Mouse (Mus musculus) stomach, postnatal 0 days (tissue): ENCODE measurements at regions not wholly inside any gene's neighbourhood (a gene's known extent, or its start where the extent isn't known, plus 50 kb on each side); places are given as distances from the start of the nearest gene placed in this dataset.

Source experiments
- CTCF ChIP-seq: IDR thresholded peaks from 2 replicates; pipeline ENCODE4 v1.5.1; 2016; ENCODE audit warnings: antibody characterized with exemption, low read depth, mild to moderate bottlenecking, moderate library complexity
- EP300 ChIP-seq: optimal IDR thresholded peaks from 2 replicates; pipeline ENCODE3; 2016; ENCODE audit warnings: antibody characterized with exemption

DNA sequence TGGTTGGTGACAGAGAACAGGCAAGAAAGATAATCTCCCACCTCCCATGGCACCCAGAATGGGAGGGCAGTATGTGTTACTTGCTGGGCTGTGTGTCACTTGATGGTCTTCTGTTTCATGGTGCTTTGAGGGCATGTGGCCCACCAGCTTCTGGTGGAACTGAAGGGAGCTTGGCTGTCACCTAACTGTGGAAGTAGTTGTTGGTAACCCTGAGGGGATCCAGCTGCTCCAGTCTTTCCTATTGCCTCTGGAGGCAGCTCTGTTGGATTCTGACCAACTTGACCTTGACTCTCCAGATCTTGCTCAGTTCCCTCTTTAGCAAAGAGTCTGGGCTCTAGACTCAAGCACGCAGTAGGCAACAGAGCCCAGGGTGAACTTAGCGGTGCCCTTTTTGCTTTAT, 162.2 kb downstream of the Nmur2 start:
- TF ChIP-seq CTCF (no peak), EP300 (no peak)
